Comparison of ENCODE assay signal across 14 mouse cellular contexts in genomic region chr4:24800345-24800936, GRCm38 (mm10). TPM values are rescaled to one million over a fixed set of nuclear protein-coding genes. Genes with fewer than 3 reads are reported as not detected.
"Had no signal": no experiment of that assay in that cellular context is flagged by ENCODE, and none has a peak within 500 bp of the region (broad histone marks: within the 10 kb centered on the region; RNA-seq: fewer than 3 reads in every experiment).

No protein-coding gene starts in this region.

- ATAC-seq: liver, embryonic 12.5 days had no signal

- H3K9ac ChIP-seq: kidney, embryonic 15.5 days; liver, embryonic 12.5 days; lung, embryonic 14.5 days had no signal

- H3K4me2 ChIP-seq: kidney, embryonic 15.5 days; liver, embryonic 12.5 days; lung, embryonic 14.5 days had no signal

- H3K27me3 ChIP-seq: kidney, embryonic 15.5 days; liver, embryonic 12.5 days had no signal

- H3K27ac ChIP-seq: kidney, embryonic 15.5 days; liver, embryonic 12.5 days had no signal

- H3K4me3 ChIP-seq: kidney, embryonic 15.5 days; liver, embryonic 12.5 days; myocyte had no signal

- H3K9me3 ChIP-seq: kidney, embryonic 15.5 days; liver, embryonic 12.5 days had no signal

- H3K4me1 ChIP-seq: kidney, embryonic 15.5 days; liver, embryonic 12.5 days had no signal

- H3K36me3 ChIP-seq: kidney, embryonic 15.5 days; liver, embryonic 12.5 days had no signal

- DNase-seq: kidney, postnatal 14 days; layer of hippocampus, postnatal 36 days; lung, embryonic 14.5 days; lung, postnatal 10 days; lung, postnatal 4 days; retina, postnatal 1 day; right cerebral cortex, postnatal 4 days; spleen, adult 18-20 months; thymus, adult 18-20 months; thymus, postnatal 14 days had no signal

RNA-seq across cellular contexts. Expression of gene Klhl32, which starts 50.5 kb away (rescaled TPM):
- total RNA-seq: megakaryocyte, adult 5-6 weeks had no signal
